Mouse (Mus musculus) hindbrain, embryonic 10.5 days (tissue): ENCODE data around the gene Ezh1. TPM values are rescaled to one million over a fixed set of nuclear protein-coding genes. Genes with fewer than 3 reads are reported as not detected.
A peak's percentile ranks its signal among the peaks of the same experiment; 100 is the strongest.

Experiments
- DNase-seq: peaks from one replicate; pipeline ENCODE4 v3.0.0-alpha.2; 2017; ENCODE audit warnings: low spot score
- H3K27ac ChIP-seq: fragments of 300-500 bp; sonication (generic); 2 replicates; pipeline ENCODE4 v1.5.1; 2016; ENCODE audit warnings: mild to moderate bottlenecking, moderate library complexity
- H3K27me3 ChIP-seq: fragments of 300-500 bp; sonication (generic); 2 replicates; pipeline ENCODE4 v1.6.1; 2016; ENCODE audit warnings: mild to moderate bottlenecking; ENCODE audit not compliant: poor library complexity, insufficient read depth, severe bottlenecking
- H3K36me3 ChIP-seq: fragments of 300-500 bp; sonication (generic); 2 replicates; pipeline ENCODE4 v1.6.1; 2016; ENCODE audit warnings: mild to moderate bottlenecking, moderate library complexity
- H3K4me1 ChIP-seq: fragments of 300-500 bp; sonication (generic); replicated peaks from 2 replicates; pipeline ENCODE4 v1.6.1; 2016; ENCODE audit warnings: mild to moderate bottlenecking
- H3K4me3 ChIP-seq: fragments of 300-500 bp; sonication (generic); 2 replicates; pipeline ENCODE4 v1.5.1; 2016; ENCODE audit warnings: mild to moderate bottlenecking, moderate library complexity
- H3K9me3 ChIP-seq: fragments of 300-500 bp; sonication (generic); 2 replicates; pipeline ENCODE4 v1.6.1; 2016; ENCODE audit warnings: mild to moderate bottlenecking, moderate library complexity
- WGBS: fragments of 180-500 bp; shearing (Covaris S2); methylation state at CpG from one replicate; pipeline ENCODE4 v1.1.7; 2016; 5-methylcytosine and 5-hydroxymethylcytosine counted together
- polyA plus RNA-seq: library from polyadenylated mRNA; unstranded; fragments of >200 nt; fragmentation: Nextera tagmentation; extraction: Ambion mirVana; gene quantifications from 2 replicates; pipeline ENCODE4 v1.2.1, GENCODE M21; 2016

Ezh1 gene
- polyA plus RNA-seq, 1 experiment from 2014 or later = 13.1 TPM

DNA sequence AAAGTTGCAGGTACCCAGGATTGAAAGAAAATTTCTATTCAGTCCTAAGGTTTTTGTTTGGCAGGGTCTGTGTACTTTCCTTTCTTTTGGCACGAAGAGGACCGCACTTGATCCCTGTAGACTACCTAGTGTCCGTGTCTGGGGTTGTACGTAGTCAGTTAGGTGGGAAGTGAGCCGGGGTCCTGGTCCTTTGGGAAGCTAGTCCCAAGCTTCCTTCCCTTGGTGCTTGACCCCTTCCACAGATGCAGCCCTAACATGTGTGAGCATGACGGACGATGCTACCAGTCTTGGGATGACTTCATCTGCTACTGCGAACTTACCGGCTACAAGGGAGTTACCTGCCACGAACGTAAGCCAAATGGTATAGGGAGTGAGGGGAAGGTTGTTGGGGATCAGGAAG, 44.3 kb downstream of the Ezh1 start:
- H3K9me3 ChIP-seq = no peaks in the 10 kb centered on the region
- no peak for DNase-seq
- H3K4me1 ChIP-seq = peaks cover 31% of the 10 kb centered on the region
- no peak overlapping the region for H3K4me3 ChIP-seq
- peaks cover 53% of the 10 kb centered on the region for H3K27me3 ChIP-seq
- H3K27ac ChIP-seq = no peak overlapping the region
- 94% methylated on average over 11 of the region's 11 CpGs for WGBS
- H3K36me3 ChIP-seq = no peaks in the 10 kb centered on the region

GRCm38 (mm10) chr11:101180846-101181740, 45.2 kb downstream of the Ezh1 start:
- H3K36me3 ChIP-seq = no peaks in the 10 kb centered on the region
- peak; percentile 74 for DNase-seq

DNA sequence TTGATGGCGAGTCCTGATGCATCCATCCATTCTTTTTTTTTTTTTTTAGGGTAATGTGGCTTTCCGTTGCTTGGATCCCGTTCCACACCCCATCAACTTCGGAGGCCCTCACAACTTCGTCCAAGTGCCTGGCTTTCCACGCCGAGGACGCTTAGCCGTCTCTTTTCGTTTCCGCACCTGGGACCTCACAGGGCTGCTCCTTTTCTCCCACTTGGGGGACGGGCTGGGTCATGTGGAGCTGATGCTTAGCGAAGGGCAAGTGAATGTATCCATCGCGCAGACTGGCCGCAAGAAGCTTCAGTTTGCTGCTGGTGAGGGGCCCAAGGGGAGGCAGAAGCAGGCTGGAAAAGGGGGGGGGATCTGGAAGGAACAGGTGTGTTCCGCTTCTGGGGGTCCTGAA, 46.0 kb downstream of the Ezh1 start:
- no peak overlapping the region for H3K27ac ChIP-seq
- peaks cover 46% of the 10 kb centered on the region for H3K4me1 ChIP-seq
- no peaks in the 10 kb centered on the region for H3K36me3 ChIP-seq
- H3K27me3 ChIP-seq = peaks cover 70% of the 10 kb centered on the region
- no peak overlapping the region for H3K4me3 ChIP-seq
- no peak for DNase-seq
- no peaks in the 10 kb centered on the region for H3K9me3 ChIP-seq
- 62% methylated on average over 17 of the region's 17 CpGs for WGBS

More at GRCm38 (mm10) chr11:101180846-101181740, 45.2 kb downstream of the Ezh1 start:
- peaks cover 39% of the 10 kb centered on the region for H3K4me1 ChIP-seq
- H3K4me3 ChIP-seq = no peak overlapping the region
- 42% methylated on average over 10 of the region's 10 CpGs for WGBS
- H3K27ac ChIP-seq = no peak overlapping the region
- H3K9me3 ChIP-seq = no peaks in the 10 kb centered on the region
- H3K27me3 ChIP-seq = peaks cover 62% of the 10 kb centered on the region

GRCm38 (mm10) chr11:101179306-101179705, 47.0 kb downstream of the Ezh1 start:
- 79% methylated on average over 15 of the region's 15 CpGs for WGBS
- Histone ChIP-seq H3K27me3 (peaks cover 80% of the 10 kb centered on the region), H3K9me3 (no peaks in the 10 kb centered on the region), H3K4me3 (no peak overlapping the region), H3K27ac (no peak overlapping the region), H3K4me1 (peaks cover 54% of the 10 kb centered on the region), H3K36me3 (no peaks in the 10 kb centered on the region)
- no peak for DNase-seq

GRCm38 (mm10) chr11:101178061-101179058, 47.9 kb downstream of the Ezh1 start:
- Histone ChIP-seq H3K4me3 (peak overlapping the region; percentile 21; the same call in 1 of the 2 replicates), H3K4me1 (peaks cover 57% of the 10 kb centered on the region), H3K9me3 (no peaks in the 10 kb centered on the region), H3K36me3 (no peaks in the 10 kb centered on the region), H3K27me3 (peaks cover 81% of the 10 kb centered on the region), H3K27ac (no peak overlapping the region; the same call in 1 of the 2 replicates)
- WGBS = 49% methylated on average over 36 of the region's 36 CpGs
- no peak for DNase-seq

- no peaks in the 10 kb centered on the region for H3K36me3 ChIP-seq
- peak overlapping the region; percentile 45; the same call in 1 of the 2 replicates for H3K4me3 ChIP-seq
- peaks cover 61% of the 10 kb centered on the region for H3K4me1 ChIP-seq
- peak; percentile 53 for DNase-seq
- 28% methylated on average over 22 of the region's 22 CpGs for WGBS
- H3K27ac ChIP-seq = no peak overlapping the region
- no peaks in the 10 kb centered on the region for H3K9me3 ChIP-seq
- peaks cover 86% of the 10 kb centered on the region for H3K27me3 ChIP-seq
These were observed 49.1 kb downstream of the Ezh1 start for GRCm38 (mm10) chr11:101176933-101177773.

DNA sequence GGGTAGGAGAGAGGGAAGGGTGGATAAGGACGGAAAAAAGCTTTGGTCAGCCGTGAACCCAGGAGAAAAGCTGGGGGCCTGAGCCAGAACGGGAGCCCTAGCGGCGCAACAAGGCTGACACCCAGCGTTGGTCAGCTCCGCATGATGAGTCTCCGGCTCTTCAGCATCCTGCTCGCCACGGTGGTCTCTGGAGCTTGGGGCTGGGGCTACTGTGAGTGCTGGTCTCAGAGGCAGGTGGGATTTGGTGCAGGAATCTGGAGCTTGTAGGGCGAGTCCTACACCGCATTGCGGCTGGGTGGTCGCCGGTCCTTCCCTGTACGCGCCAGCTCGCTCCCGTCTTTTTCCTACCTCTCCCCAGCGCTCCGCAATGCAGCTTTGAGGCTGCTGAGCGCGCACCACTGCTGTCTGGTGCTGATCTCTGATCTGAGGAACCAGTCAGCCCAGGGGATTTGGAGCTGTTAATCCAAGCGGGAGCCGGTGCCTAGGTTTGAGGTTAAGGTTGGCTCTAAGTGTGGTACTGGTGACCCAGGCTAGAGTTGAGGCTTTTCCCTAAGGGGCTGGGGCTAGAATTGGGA, 50.1 kb downstream of the Ezh1 start:
- Histone ChIP-seq H3K4me3 (peak overlapping the region; percentile 45), H3K4me1 (peaks cover 69% of the 10 kb centered on the region), H3K9me3 (no peaks in the 10 kb centered on the region), H3K36me3 (no peaks in the 10 kb centered on the region), H3K27ac (peak overlapping the region; percentile 17; the same call in 1 of the 2 replicates), H3K27me3 (peaks cover 84% of the 10 kb centered on the region)
- 2% methylated on average over 25 of the region's 25 CpGs for WGBS
- DNase-seq = peak; percentile 57

- DNase-seq = no peak
- Histone ChIP-seq H3K27ac (no peak overlapping the region), H3K9me3 (no peaks in the 10 kb centered on the region), H3K36me3 (no peaks in the 10 kb centered on the region), H3K4me3 (peak overlapping the region; percentile 45), H3K4me1 (peaks cover 74% of the 10 kb centered on the region), H3K27me3 (peaks cover 87% of the 10 kb centered on the region)
- 12% methylated on average over 11 of the region's 11 CpGs for whole genome bisulfite sequencing
These were observed 50.6 kb downstream of the Ezh1 start for GRCm38 (mm10) chr11:101175636-101176116.

DNA sequence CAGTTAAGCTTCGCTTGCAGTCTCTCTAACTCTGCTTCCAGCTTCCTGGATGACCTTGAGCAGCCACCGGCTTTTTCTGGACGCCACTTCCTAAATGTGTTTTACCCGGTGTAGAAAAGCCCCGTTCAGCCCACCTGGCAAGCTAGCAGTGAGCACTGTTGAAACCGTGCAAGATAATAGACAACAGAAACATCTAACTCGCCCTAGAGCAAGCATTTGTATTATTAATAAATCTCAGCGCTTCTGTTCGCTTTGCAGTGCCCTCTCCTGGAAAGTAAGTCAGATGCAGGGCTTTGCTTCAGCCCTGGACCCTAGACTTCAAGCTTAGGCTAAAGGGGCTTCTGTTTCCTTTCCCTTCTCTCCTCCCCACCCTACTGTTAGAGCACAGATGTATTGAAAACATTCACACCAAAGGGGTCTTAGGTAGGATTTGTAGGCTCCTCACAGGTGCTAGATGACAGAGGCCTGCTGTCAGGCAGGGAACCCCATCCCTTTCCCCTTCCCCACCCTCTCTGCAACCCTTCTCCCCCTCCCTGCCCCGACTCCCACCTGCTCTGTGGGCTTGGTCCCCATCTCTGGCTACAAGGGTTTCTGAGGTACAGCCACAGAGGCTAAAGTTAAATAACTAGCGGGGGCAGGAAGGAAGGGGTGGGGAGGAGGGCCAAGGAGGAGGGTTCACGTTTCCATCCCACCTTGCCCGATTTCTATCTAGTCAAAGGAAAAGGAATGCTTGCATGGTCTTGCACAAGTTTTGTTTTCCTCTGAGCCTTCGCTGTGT, 51.2 kb downstream of the Ezh1 start, which contains the start of gene Ccr10:
Gene Ccr10 (minus strand): TSS at position 593 of the 778 bp plus-strand sequence.
- WGBS = 24% methylated on average over 14 of the region's 14 CpGs
- H3K4me3 ChIP-seq = peak within 1 kb of the TSS; percentile 46
- H3K9me3 ChIP-seq = no peaks in the 10 kb centered on the region
- H3K4me1 ChIP-seq = peaks cover 80% of the 10 kb centered on the region
- H3K36me3 ChIP-seq = no peaks in the 10 kb centered on the region
- H3K27ac ChIP-seq = peak within 1 kb of the TSS; percentile 79
- DNase-seq = no peak
- H3K27me3 ChIP-seq = peaks cover 87% of the 10 kb centered on the region

DNA sequence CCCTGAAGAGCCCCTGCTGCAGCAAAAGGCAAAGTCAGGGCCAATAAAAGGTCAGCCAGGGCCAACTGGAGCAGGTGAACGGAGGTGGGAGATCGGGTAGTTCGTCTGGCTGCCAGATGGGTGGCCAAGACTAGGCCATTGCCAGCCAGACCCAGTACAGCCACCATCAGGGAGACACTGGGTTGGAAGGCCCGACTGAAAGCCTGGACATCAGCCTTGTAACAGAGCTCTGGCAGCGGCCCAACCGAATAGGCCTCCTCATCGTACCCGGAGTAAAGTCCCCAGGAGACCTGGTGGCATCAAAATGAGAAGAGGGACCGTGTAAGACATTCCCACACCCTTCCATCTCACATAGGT, 51.9 kb downstream of the Ezh1 start:
- Histone ChIP-seq H3K27me3 (peaks cover 89% of the 10 kb centered on the region), H3K9me3 (no peaks in the 10 kb centered on the region), H3K4me3 (peak overlapping the region; percentile 46), H3K4me1 (peaks cover 87% of the 10 kb centered on the region), H3K27ac (peak overlapping the region; percentile 79), H3K36me3 (no peaks in the 10 kb centered on the region)
- 32% methylated on average over 9 of the region's 9 CpGs for WGBS
- DNase-seq = no peak
